Mouse (Mus musculus) gastrocnemius, postnatal 10 days (tissue): ENCODE data around the gene Car6. TPM values are rescaled to one million over a fixed set of nuclear protein-coding genes. Genes with fewer than 3 reads are reported as not detected.

Source experiments
- DNase-seq: peaks from one replicate; pipeline ENCODE4 v3.0.0; 2021; ENCODE audit warnings: mixed read lengths
- total RNA-seq, 2 experiments: library from RNA; stranded (reverse); gene quantifications; 2 replicates each; pipeline ENCODE4 v1.2.3; 2021

The Car6 gene
- total RNA-seq, 2 experiments from 2014 or later, result not detected

DNA sequence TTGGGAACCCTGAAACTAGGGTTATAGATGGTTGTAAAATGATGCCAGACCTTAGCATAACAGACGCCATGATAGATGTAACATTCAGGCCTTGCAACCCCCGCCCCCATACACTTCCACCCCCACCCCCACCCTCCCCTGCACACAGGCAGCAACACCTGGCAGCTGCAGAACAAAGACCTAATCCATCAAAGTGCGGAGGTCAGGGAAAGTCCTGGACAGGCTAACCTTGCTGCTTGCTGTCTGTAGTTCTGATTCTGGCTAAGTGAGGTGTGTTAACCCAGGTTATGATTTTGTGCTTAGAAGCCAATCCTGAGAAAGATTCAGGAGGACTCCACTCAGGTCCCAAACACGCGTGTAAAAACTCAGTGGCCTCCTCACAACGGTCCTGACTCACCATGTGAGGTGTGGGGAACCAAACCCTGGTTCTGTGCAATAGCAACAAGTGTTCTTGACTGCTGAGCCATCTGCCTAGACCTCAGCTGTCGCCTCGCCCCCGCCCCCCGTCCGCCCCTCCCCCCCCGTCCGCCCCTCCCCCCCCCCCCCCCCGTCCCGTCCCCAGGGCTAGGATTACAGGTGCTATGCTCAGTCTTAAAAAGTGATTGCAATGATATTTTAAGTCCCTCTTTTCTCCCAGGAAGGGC is 28.7 kb upstream of the Car6 start:
- DNase-seq, result no peak

DNA sequence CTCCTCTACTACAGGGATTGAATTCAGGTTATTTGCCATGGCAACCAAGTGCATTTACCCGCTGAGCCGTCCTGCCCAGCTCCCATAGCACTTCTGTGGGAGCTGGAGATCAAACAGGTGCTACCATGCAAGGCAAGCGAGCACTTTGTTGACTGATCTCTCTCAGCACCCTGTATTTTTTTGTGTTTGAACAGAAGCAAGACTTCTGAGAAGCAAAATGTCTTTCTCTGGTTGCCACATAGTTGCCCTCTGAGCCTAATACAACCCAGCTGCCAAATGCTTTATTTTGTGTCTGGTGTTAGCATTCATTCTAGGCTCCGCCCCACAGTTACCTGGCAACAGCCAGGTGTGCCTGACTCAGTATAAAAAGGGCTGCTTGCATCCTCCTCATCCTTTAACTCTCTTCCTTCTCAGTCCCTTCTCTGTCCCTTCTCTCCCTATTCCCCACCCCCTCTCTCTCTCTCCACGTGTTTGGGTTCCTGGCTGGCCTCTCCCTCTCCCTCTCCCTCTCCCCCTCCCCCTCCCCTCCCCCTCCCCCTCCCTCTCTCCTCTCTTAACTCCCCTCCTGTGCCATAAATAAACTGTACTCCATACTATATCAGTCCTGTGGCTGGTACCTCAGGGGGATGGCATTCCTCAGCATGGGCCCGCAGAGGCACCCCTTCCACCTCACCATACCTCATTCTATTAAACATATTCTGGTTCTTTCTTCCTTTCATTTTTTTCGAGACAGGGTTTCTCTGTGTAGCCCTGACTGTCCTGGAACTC is 27.6 kb upstream of the Car6 start:
- DNase-seq, result no peak

- peak; percentile 63 for DNase-seq
Observed at GRCm38 (mm10) chr4:150226818-150227688, 25.9 kb upstream of the Car6 start.

- no peak for DNase-seq
Observed at GRCm38 (mm10) chr4:150225700-150226099, 24.6 kb upstream of the Car6 start.

GRCm38 (mm10) chr4:150223830-150224229 is 22.7 kb upstream of the Car6 start:
- no peak for DNase-seq

DNA sequence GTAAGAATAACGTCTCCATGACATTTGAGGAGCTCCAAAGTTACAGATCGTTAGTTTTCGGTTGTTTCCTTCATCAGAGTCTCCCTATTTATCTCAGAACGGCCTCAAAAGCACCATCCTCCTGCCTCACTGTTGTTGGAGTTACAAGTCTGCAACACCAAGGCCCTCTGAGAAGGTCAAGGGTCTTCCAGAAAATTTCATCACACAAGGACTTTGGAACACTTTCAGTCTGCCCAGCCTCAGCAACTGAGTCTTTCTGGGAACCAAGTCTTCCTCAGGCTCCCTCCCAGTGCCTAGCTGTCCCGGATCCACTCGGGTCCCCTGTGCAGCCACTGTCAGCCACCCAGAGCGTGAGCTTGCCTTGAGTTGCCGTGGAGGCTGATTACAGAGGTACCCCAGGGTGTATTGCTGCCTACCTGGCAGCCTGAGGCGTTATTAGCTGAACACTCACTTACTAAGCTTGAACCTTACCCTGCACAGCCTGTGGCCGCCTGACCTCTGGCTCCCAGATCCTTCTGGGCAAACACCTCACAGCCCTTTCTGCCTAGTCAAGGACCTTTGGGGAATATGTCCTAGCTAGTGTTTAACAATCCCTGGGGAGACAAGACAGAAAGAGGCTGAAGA is 20.0 kb upstream of the Car6 start:
- no peak for DNase-seq

- DNase-seq, result peak; percentile 30
Observed at GRCm38 (mm10) chr4:150220584-150220983, 19.5 kb upstream of the Car6 start.

GRCm38 (mm10) chr4:150219501-150220292 is 18.6 kb upstream of the Car6 start:
- DNase-seq, result peak; percentile 62

- no peak for DNase-seq
Observed at GRCm38 (mm10) chr4:150217935-150218334, 16.8 kb upstream of the Car6 start.

GRCm38 (mm10) chr4:150217042-150217554 is 16.0 kb upstream of the Car6 start:
- no peak for DNase-seq

DNA sequence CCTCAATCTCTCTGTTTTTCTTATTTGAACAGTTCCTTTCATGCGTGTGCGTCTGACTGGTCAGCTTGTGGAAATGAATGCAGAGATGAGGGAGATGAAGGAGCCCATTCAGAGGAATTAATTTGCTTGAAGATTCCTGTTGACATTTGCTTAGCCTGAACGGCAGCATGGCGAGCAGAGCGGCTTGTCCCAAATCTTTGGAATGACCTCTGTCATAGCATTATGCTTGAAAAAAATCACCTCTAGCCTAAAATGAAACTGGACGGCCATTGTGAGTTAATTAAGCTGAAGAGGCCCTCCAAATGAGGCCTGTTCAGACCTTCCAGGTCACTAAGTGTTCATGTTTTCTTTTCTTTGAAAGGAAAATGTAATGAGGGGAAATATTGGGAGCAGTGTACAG is 15.3 kb upstream of the Car6 start:
- DNase-seq, result no peak

- DNase-seq, result no peak
Observed at GRCm38 (mm10) chr4:150213910-150214309, 12.8 kb upstream of the Car6 start.

GRCm38 (mm10) chr4:150212553-150212971 is 11.4 kb upstream of the Car6 start:
- no peak for DNase-seq

DNA sequence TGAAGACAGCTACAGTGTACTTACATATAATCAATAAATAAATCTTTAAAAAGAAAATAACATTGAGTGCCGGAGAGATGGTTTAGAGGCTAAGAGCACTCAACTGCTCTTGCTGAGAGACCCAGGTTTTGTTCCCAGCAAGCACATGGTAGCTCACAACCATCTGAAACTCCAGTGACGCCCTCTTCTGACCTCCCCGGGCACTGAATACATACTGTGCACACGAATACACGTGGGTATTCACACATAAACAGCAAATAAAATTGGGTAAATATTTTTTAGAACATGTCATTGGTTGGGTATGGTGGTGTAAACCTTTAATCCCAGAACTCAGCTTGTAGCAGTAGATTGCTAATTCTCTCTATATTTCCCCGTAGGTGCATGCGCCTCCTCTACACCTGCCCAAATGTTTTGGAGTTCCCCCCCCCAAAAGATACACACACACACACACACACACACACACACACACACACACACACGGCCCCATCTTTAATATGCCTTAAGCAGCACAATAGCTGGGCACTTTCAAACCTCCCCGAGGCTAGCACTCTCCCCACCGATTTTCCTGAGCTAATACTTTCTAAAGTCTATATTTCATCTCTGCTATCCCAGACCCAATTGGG is 10.9 kb upstream of the Car6 start:
- no peak for DNase-seq

DNA sequence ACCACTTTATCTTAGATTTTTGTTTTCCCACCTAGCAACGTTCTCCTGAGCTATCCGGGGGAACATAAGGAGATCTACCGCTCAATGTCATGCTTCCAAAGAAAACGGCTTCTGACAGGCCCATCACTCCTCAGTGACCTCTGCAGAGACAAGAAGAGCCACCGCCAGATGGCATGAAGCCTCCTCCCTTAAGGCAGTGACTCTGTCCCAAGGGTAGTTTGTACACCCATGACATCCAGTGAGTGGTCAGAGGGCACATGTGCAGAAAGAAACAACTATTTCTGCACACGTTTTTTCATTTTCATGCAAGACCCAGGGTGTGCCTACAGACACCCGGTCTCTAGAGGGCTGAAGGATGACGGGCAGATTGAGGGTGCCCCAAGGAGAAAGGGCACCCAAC is 9.2 kb upstream of the Car6 start:
- DNase-seq, result no peak

DNA sequence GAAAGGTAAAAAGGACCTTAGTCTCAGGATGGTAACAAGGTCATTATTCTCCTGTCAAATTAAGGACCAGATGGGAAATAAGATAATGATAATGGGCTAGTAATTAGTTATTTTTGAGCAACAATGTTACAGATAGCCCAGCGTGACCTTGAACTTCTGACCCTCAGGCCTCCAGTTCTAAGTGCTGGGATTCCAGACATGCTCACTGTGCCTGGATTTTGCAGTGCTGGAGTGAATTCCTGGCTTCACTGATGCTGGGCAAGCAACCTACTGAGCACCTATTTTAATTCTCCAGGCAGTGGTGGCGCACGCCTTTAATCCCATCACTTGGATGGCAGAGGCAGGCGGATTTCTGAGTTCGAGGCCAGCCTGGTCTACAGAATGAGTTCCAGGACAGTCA is 8.6 kb upstream of the Car6 start:
- DNase-seq, result no peak

GRCm38 (mm10) chr4:150204877-150205276 is 3.7 kb upstream of the Car6 start:
- DNase-seq, result no peak

- no peak for DNase-seq
Observed at GRCm38 (mm10) chr4:150202702-150203101, 1.6 kb upstream of the Car6 start.

DNA sequence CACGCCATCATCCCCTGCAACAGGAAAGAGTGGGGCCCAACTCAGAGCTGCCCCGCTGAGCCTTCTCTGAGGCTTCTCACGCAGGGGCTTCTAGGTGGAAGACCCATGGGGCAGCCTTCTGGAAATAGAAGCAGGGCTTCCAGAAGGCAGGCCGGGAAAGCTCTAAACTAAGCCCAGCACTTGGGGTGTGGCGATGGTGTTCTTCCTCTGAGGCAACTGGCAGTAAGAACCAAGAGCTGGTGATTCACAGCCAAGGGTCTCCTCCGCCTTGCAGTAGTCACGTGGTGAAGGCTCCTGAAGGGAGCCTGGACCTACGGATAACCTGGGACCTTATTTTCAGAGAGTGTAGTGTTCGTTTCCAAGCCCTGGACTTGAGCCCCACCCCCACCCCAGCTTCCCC is 2.9 kb downstream of the Car6 start:
- no peak for DNase-seq

DNA sequence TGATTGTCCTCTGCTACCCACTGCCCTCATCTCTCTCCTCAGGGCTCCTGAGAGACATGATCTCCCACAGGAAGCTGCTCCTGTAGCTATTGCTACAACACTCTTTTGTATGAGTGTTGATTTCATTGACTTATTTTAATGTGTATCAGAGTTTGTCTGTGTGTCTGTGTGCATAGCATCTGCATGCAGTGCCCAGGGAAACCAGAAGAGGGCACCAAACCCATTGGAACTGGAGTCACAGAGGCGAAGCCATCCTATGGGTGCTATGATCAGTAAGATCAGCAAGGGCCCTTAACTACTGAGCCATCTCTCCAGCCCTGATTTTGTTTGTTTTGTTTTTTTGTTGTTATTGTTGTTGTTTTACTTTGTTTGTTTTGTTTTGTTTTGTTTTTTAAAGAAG is 7.2 kb downstream of the Car6 start:
- peak; percentile 58 for DNase-seq

DNA sequence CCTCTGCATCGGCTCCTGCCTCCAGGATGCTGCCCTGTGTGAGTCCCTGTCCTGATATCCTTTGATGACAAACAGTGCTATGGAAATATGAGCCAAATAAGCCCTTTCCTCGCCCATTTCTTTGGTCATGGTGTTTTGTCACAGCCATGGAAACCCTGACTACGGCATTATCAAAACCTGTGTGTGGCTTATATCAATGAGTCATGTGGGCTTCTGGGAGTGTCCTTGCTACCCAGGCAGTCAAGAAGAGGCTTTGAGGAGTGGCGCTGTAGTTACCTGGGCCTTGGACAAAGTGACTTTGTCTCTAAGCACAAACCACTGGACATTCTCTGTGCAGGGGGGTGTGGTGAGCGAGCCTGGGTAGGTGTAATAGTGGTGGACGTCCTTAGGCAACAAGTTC is 8.9 kb downstream of the Car6 start:
- DNase-seq, result no peak
